Mouse (Mus musculus) macrophage (primary cell): ENCODE data around the gene Lrrc3. TPM values are rescaled to one million over a fixed set of nuclear protein-coding genes. Genes with fewer than 3 reads are reported as not detected.

Experiments used
- polyA plus RNA-seq: library from polyadenylated mRNA; stranded (reverse); fragments of 250-400 nt; gene quantifications from 3 replicates; pipeline ENCODE4 v1.2.4, GENCODE M21; 2018; ENCODE audit warnings: inconsistent platforms

Lrrc3 gene
- polyA plus RNA-seq, 1 experiment from 2014 or later = not detected

Other genes with a start within 250 kb of the Lrrc3 start
- not detected in 3 replicates for gene Tspear, start 216.0 kb downstream of the Lrrc3 start, polyA plus RNA-seq
- not detected in 3 replicates for gene Gm19402, start 211.8 kb downstream of the Lrrc3 start, polyA plus RNA-seq
- gene Gm9508, start 205.3 kb downstream of the Lrrc3 start, polyA plus RNA-seq = not detected in 3 replicates
- gene Gm10272, start 195.9 kb downstream of the Lrrc3 start, polyA plus RNA-seq = not detected in 3 replicates
- not detected in 3 replicates for gene Gm10024, start 191.1 kb downstream of the Lrrc3 start, polyA plus RNA-seq
- not detected in 3 replicates for gene Gm10142, start 186.7 kb downstream of the Lrrc3 start, polyA plus RNA-seq
- not detected in 3 replicates for gene Krtap12-1, start 181.9 kb downstream of the Lrrc3 start, polyA plus RNA-seq
- gene Gm10100, start 176.1 kb downstream of the Lrrc3 start, polyA plus RNA-seq = not detected in 3 replicates
- gene Gm18596, start 159.9 kb downstream of the Lrrc3 start, polyA plus RNA-seq = not detected in 3 replicates
- gene Gm9736, start 151.2 kb downstream of the Lrrc3 start, polyA plus RNA-seq = not detected in 3 replicates
- gene Gm3233, start 142.9 kb downstream of the Lrrc3 start, polyA plus RNA-seq = not detected in 3 replicates
- gene Gm3238, start 131.2 kb downstream of the Lrrc3 start, polyA plus RNA-seq = not detected in 3 replicates
- gene Gm7138, start 125.6 kb downstream of the Lrrc3 start, polyA plus RNA-seq = not detected in 3 replicates
- not detected in 3 replicates for gene Gm3250, start 120.0 kb downstream of the Lrrc3 start, polyA plus RNA-seq
- not detected in 3 replicates for gene Gm7137, start 114.3 kb downstream of the Lrrc3 start, polyA plus RNA-seq
- not detected in 3 replicates for gene Gm9639, start 107.5 kb downstream of the Lrrc3 start, polyA plus RNA-seq
- not detected in 3 replicates for gene Gm19668, start 103.4 kb downstream of the Lrrc3 start, polyA plus RNA-seq
- gene Gm9507, start 90.7 kb downstream of the Lrrc3 start, polyA plus RNA-seq = not detected in 3 replicates
- gene Gm2696, start 87.9 kb downstream of the Lrrc3 start, polyA plus RNA-seq = not detected in 3 replicates
- gene Krtap10-4, start 75.4 kb downstream of the Lrrc3 start, polyA plus RNA-seq = not detected in 3 replicates
- gene Krtap10-10, start 66.6 kb downstream of the Lrrc3 start, polyA plus RNA-seq = not detected in 3 replicates
- gene Gm36176, start 55.7 kb downstream of the Lrrc3 start, polyA plus RNA-seq = not detected in 3 replicates
- not detected in 3 replicates for gene Gm10318, start 49.7 kb downstream of the Lrrc3 start, polyA plus RNA-seq
- gene Gm3285, start 40.6 kb downstream of the Lrrc3 start, polyA plus RNA-seq = not detected in 3 replicates
- 2.6 to 5.5 TPM (median 4.7 TPM) in 3 replicates for gene Trpm2, start 68.0 kb upstream of the Lrrc3 start, polyA plus RNA-seq
- 9.8 to 15.6 TPM (median 10.6 TPM) in 3 replicates for gene 1810043G02Rik, start 76.0 kb upstream of the Lrrc3 start, polyA plus RNA-seq
- gene Pfkl, start 107.5 kb upstream of the Lrrc3 start, polyA plus RNA-seq = 12.8 to 25.9 TPM (median 18.5 TPM) in 3 replicates
- gene Dnmt3l, start 139.4 kb upstream of the Lrrc3 start, polyA plus RNA-seq = 0.14 to 2.0 TPM in 2 of 3 replicates, not detected in the other
- not detected in 3 replicates for gene Aire, start 141.1 kb upstream of the Lrrc3 start, polyA plus RNA-seq
- gene Icosl, start 166.8 kb upstream of the Lrrc3 start, polyA plus RNA-seq = 3.6 to 12.1 TPM (median 7.4 TPM) in 3 replicates